In genomic region chr7:29290691-29291485, GRCm38 (mm10) we compare ENCODE assay signal across 8 mouse cellular contexts. TPM values are rescaled to one million over a fixed set of nuclear protein-coding genes. Genes with fewer than 3 reads are reported as not detected.
A peak's percentile ranks its signal among the peaks of the same experiment; 100 is the strongest.
DNase-seq lines count a peak whose midpoint lies in the region; ATAC-seq and TF ChIP-seq lines count a peak whose summit lies in the region.
"Had no signal": no experiment of that assay in that cellular context is flagged by ENCODE, and none has a peak within 500 bp of the region (broad histone marks: within the 10 kb centered on the region; RNA-seq: fewer than 3 reads in every experiment).

No protein-coding gene starts in this region.

- intact Hi-C loops in left cerebral cortex, adult 2 months (cut with DNase I) = no loop called here

- no peak overlapping the region for H3K4me2 ChIP-seq in embryonic facial prominence, embryonic 13.5 days
- H3K4me2 ChIP-seq in hindbrain, embryonic 13.5 days = no peak overlapping the region
- H3K4me2 ChIP-seq in neural tube, embryonic 15.5 days = peak overlapping the region; percentile 96; the same call in 1 of the 2 replicates

- peak overlapping the region; percentile 54 for H3K9ac ChIP-seq in embryonic facial prominence, embryonic 13.5 days
- no peak overlapping the region; the same call in 1 of the 2 replicates for H3K9ac ChIP-seq in hindbrain, embryonic 13.5 days
- no peak overlapping the region for H3K9ac ChIP-seq in neural tube, embryonic 15.5 days (replicated peaks)

- no peak for ATAC-seq in embryonic facial prominence, embryonic 13.5 days (ENCODE audit: insufficient number of reproducible peaks, insufficient read depth, low FRiP score, low TSS enrichment, low read depth)
- no peak for ATAC-seq in hindbrain, embryonic 13.5 days (ENCODE audit: low FRiP score)
- no peak for ATAC-seq in neural tube, embryonic 15.5 days (ENCODE audit: low FRiP score)

- 0 out of 2 replicates have a peak overlapping the region, but pooled peaks have one; percentile 5 for H3K4me3 ChIP-seq in left cerebral cortex, adult 2 months
- no peak overlapping the region for H3K4me3 ChIP-seq in embryonic facial prominence, embryonic 13.5 days
- H3K4me3 ChIP-seq in hindbrain, embryonic 13.5 days = no peak overlapping the region
- H3K4me3 ChIP-seq in neural tube, embryonic 15.5 days (replicated peaks) = no peak overlapping the region

- peaks cover 50% of the 10 kb centered on the region for H3K4me1 ChIP-seq in embryonic facial prominence, embryonic 13.5 days
- H3K4me1 ChIP-seq in hindbrain, embryonic 13.5 days (replicated peaks) = peaks cover 47% of the 10 kb centered on the region
- H3K4me1 ChIP-seq in neural tube, embryonic 15.5 days = peaks cover 46% of the 10 kb centered on the region

- WGBS in embryonic facial prominence, embryonic 13.5 days = 48% methylated on average over 11 of the region's 11 CpGs
- 30% methylated on average over 11 of the region's 11 CpGs for WGBS in hindbrain, embryonic 13.5 days
- 29% methylated on average over 11 of the region's 11 CpGs for WGBS in neural tube, embryonic 15.5 days

- no peak for DNase-seq in left cerebral cortex, adult 2 months (ENCODE audit: extremely low spot score in 1 of 2, low spot score in 2 of 2)
- DNase-seq in left cerebral cortex, adult 11 months (ENCODE audit: low spot score) = no peak
- no peak for DNase-seq in urinary bladder, adult 2 months (ENCODE audit: low spot score)
- no peak for DNase-seq in right cerebral cortex, postnatal 25 days

- H3K36me3 ChIP-seq in embryonic facial prominence, embryonic 13.5 days = no peaks in the 10 kb centered on the region
- no peaks in the 10 kb centered on the region for H3K36me3 ChIP-seq in hindbrain, embryonic 13.5 days
- H3K36me3 ChIP-seq in neural tube, embryonic 15.5 days = no peaks in the 10 kb centered on the region

- peak overlapping the region; percentile 73 for H3K27ac ChIP-seq in left cerebral cortex, adult 2 months
- peak overlapping the region; percentile 44 for H3K27ac ChIP-seq in embryonic facial prominence, embryonic 13.5 days
- peak overlapping the region; percentile 72 for H3K27ac ChIP-seq in hindbrain, embryonic 13.5 days
- H3K27ac ChIP-seq in neural tube, embryonic 15.5 days (replicated peaks) = 0 out of 2 replicates have a peak overlapping the region, but pooled peaks have one; percentile 4

- H3K9me3 ChIP-seq in embryonic facial prominence, embryonic 13.5 days = no peaks in the 10 kb centered on the region
- H3K9me3 ChIP-seq in hindbrain, embryonic 13.5 days = no peaks in the 10 kb centered on the region
- no peaks in the 10 kb centered on the region for H3K9me3 ChIP-seq in neural tube, embryonic 15.5 days (replicated peaks)

- no peak for TF ChIP-seq CTCF in left cerebral cortex, adult 2 months (IDR thresholded peaks at IDR 0.05)

- H3K27me3 ChIP-seq in embryonic facial prominence, embryonic 13.5 days = no peaks in the 10 kb centered on the region; the same call in 1 of the 2 replicates
- peaks cover 24% of the 10 kb centered on the region for H3K27me3 ChIP-seq in hindbrain, embryonic 13.5 days
- H3K27me3 ChIP-seq in neural tube, embryonic 15.5 days (replicated peaks) = peaks cover 13% of the 10 kb centered on the region; the same call in 1 of the 2 replicates

RNA-seq across cellular contexts. Expression of gene Ppp1r14a, which starts 1.8 kb away (rescaled TPM):
- total RNA-seq in left cerebral cortex, adult 2 months (2021) = 10 to 100 TPM; 15.1 to 18.2 TPM
- 10.1 and 10.5 TPM in 2 replicates for polyA plus RNA-seq in embryonic facial prominence, embryonic 13.5 days (2015; fragmentation: Nextera tagmentation; extraction: Ambion mirVana)
- 8.6 and 13.1 TPM in 2 replicates for polyA plus RNA-seq in hindbrain, embryonic 13.5 days (2015; fragmentation: Nextera tagmentation; extraction: Ambion mirVana)
- 2.8 and 13.3 TPM in 2 replicates for polyA plus RNA-seq in neural tube, embryonic 15.5 days (2015; fragmentation: Nextera tagmentation; extraction: Ambion mirVana)
- polyA plus RNA-seq in urinary bladder, adult 2 months (2012; rRNA removed) = 303 and 338 TPM in 2 replicates

RNA-seq across cellular contexts. Expression of gene Spint2, which starts 9.2 kb away (rescaled TPM):
- 10 to 100 TPM; 26.4 to 27.8 TPM for total RNA-seq in left cerebral cortex, adult 2 months (2021)
- polyA plus RNA-seq in embryonic facial prominence, embryonic 13.5 days (2015; fragmentation: Nextera tagmentation; extraction: Ambion mirVana) = 118 and 127 TPM in 2 replicates
- polyA plus RNA-seq in hindbrain, embryonic 13.5 days (2015; fragmentation: Nextera tagmentation; extraction: Ambion mirVana) = 42.4 and 44.0 TPM in 2 replicates
- polyA plus RNA-seq in neural tube, embryonic 15.5 days (2015; fragmentation: Nextera tagmentation; extraction: Ambion mirVana) = 62.7 and 140 TPM in 2 replicates
- polyA plus RNA-seq in urinary bladder, adult 2 months (2012; rRNA removed) = 485 and 505 TPM in 2 replicates

RNA-seq across cellular contexts. Expression of gene Dpf1, which starts 12.9 kb away (rescaled TPM):
- 100 to 1,000 TPM; 114 to 128 TPM for total RNA-seq in left cerebral cortex, adult 2 months (2021)
- 28.4 and 29.9 TPM in 2 replicates for polyA plus RNA-seq in embryonic facial prominence, embryonic 13.5 days (2015; fragmentation: Nextera tagmentation; extraction: Ambion mirVana)
- polyA plus RNA-seq in hindbrain, embryonic 13.5 days (2015; fragmentation: Nextera tagmentation; extraction: Ambion mirVana) = 187 and 197 TPM in 2 replicates
- 148 and 198 TPM in 2 replicates for polyA plus RNA-seq in neural tube, embryonic 15.5 days (2015; fragmentation: Nextera tagmentation; extraction: Ambion mirVana)
- polyA plus RNA-seq in urinary bladder, adult 2 months (2012; rRNA removed) = 1.3 and 2.8 TPM in 2 replicates

RNA-seq across cellular contexts. Expression of gene 2200002D01Rik, which starts 42.6 kb away (rescaled TPM):
- total RNA-seq in left cerebral cortex, adult 2 months (2021) = under 1 TPM in 1 of 2 experiments, not detected in 1; 0.32 TPM
- polyA plus RNA-seq in embryonic facial prominence, embryonic 13.5 days (2015; fragmentation: Nextera tagmentation; extraction: Ambion mirVana) = 2.2 and 4.4 TPM in 2 replicates
- 1.7 and 2.1 TPM in 2 replicates for polyA plus RNA-seq in hindbrain, embryonic 13.5 days (2015; fragmentation: Nextera tagmentation; extraction: Ambion mirVana)
- 1.4 and 12.8 TPM in 2 replicates for polyA plus RNA-seq in neural tube, embryonic 15.5 days (2015; fragmentation: Nextera tagmentation; extraction: Ambion mirVana)
- polyA plus RNA-seq in urinary bladder, adult 2 months (2012; rRNA removed) = 144 and 178 TPM in 2 replicates
- total RNA-seq: left cerebral cortex, adult 8-10 months had no signal

RNA-seq across cellular contexts. Expression of gene Yif1b, which starts 52.8 kb away (rescaled TPM):
- total RNA-seq in left cerebral cortex, adult 2 months (2021) = 10 to 100 TPM; 44.3 to 47.2 TPM
- 110 and 111 TPM in 2 replicates for polyA plus RNA-seq in embryonic facial prominence, embryonic 13.5 days (2015; fragmentation: Nextera tagmentation; extraction: Ambion mirVana)
- 79.0 and 79.8 TPM in 2 replicates for polyA plus RNA-seq in hindbrain, embryonic 13.5 days (2015; fragmentation: Nextera tagmentation; extraction: Ambion mirVana)
- polyA plus RNA-seq in neural tube, embryonic 15.5 days (2015; fragmentation: Nextera tagmentation; extraction: Ambion mirVana) = 112 and 113 TPM in 2 replicates
- polyA plus RNA-seq in urinary bladder, adult 2 months (2012; rRNA removed) = 43.4 and 45.5 TPM in 2 replicates

Comparison
In these comparisons a context has a peak if more than half of its experiments do, and no peak if none do; other contexts are left out.
1. H3K27ac ChIP-seq: peak in every context shown above with its lines; median percentile 73 in left cerebral cortex, adult 2 months; 72 in hindbrain, embryonic 13.5 days; 44 in embryonic facial prominence, embryonic 13.5 days; 4 in neural tube, embryonic 15.5 days.
2. RNA of gene Ppp1r14a, which starts 1.8 kb away (polyA plus RNA-seq): 303 to 338 TPM in urinary bladder, adult 2 months; 10.1 to 10.5 TPM in embryonic facial prominence, embryonic 13.5 days, 8.6 to 13.1 TPM in hindbrain, embryonic 13.5 days and 2.8 to 13.3 TPM in neural tube, embryonic 15.5 days; every median in the first group is over 10 times any median in the second.